Mouse (Mus musculus): Measurements from ENCODE around the gene Patl1. TPM values are rescaled to one million over a fixed set of nuclear protein-coding genes. Genes with fewer than 3 reads are reported as not detected.

The Patl1 gene
- polyA plus RNA-seq, 1 experiment from 2014 or later: 21.7 TPM

Small RNA genes within 50 kb of the gene (microRNA-seq; reads per million reads assigned to microRNA genes)
- gene Mir6994 (ENCODE audit: borderline number of aligned reads): 11.3 reads per million, percentile 24 among the genes with 10 or more reads in this experiment

Other genes with a start within 250 kb of the Patl1 start
- not detected in 2 replicates for gene Oosp1, start 221.2 kb upstream of the Patl1 start, polyA plus RNA-seq (2014; fragmentation: Nextera tagmentation; extraction: Ambion mirVana)
- not detected in 2 replicates for gene Oosp3, start 215.3 kb upstream of the Patl1 start, polyA plus RNA-seq (2014; fragmentation: Nextera tagmentation; extraction: Ambion mirVana)
- not detected in 2 replicates for gene Gif, start 164.8 kb upstream of the Patl1 start, polyA plus RNA-seq (2014; fragmentation: Nextera tagmentation; extraction: Ambion mirVana)
- 72.8 and 76.5 TPM in 2 replicates for gene Mrpl16, start 142.0 kb upstream of the Patl1 start, polyA plus RNA-seq (2014; fragmentation: Nextera tagmentation; extraction: Ambion mirVana)
- 5.0 and 7.0 TPM in 2 replicates for gene Stx3, start 93.0 kb upstream of the Patl1 start, polyA plus RNA-seq (2014; fragmentation: Nextera tagmentation; extraction: Ambion mirVana)
- gene Olfr1417, start 73.2 kb upstream of the Patl1 start, polyA plus RNA-seq (2014; fragmentation: Nextera tagmentation; extraction: Ambion mirVana): not detected in 2 replicates
- gene Olfr1418, start 51.3 kb upstream of the Patl1 start, polyA plus RNA-seq (2014; fragmentation: Nextera tagmentation; extraction: Ambion mirVana): not detected in 2 replicates
- gene Olfr1419, start 37.3 kb upstream of the Patl1 start, polyA plus RNA-seq (2014; fragmentation: Nextera tagmentation; extraction: Ambion mirVana): not detected in 2 replicates
- gene Olfr1420, start 25.8 kb upstream of the Patl1 start, polyA plus RNA-seq (2014; fragmentation: Nextera tagmentation; extraction: Ambion mirVana): 0.14 TPM in 1 of 2 replicates, not detected in the other
- 5.2 and 6.8 TPM in 2 replicates for gene Osbp, start 53.5 kb downstream of the Patl1 start, polyA plus RNA-seq (2014; fragmentation: Nextera tagmentation; extraction: Ambion mirVana)
- gene Olfr1423, start 128.9 kb downstream of the Patl1 start, polyA plus RNA-seq (2014; fragmentation: Nextera tagmentation; extraction: Ambion mirVana): 0.03 and 0.06 TPM in 2 replicates
- 0.17 TPM in 1 of 2 replicates, not detected in the other for gene Olfr1424, start 150.3 kb downstream of the Patl1 start, polyA plus RNA-seq (2014; fragmentation: Nextera tagmentation; extraction: Ambion mirVana)
- not detected in 2 replicates for gene Olfr1425, start 165.3 kb downstream of the Patl1 start, polyA plus RNA-seq (2014; fragmentation: Nextera tagmentation; extraction: Ambion mirVana)
- gene Olfr1426, start 179.6 kb downstream of the Patl1 start, polyA plus RNA-seq (2014; fragmentation: Nextera tagmentation; extraction: Ambion mirVana): not detected in 2 replicates
- not detected in 2 replicates for gene Olfr1427, start 190.9 kb downstream of the Patl1 start, polyA plus RNA-seq (2014; fragmentation: Nextera tagmentation; extraction: Ambion mirVana)
- not detected in 2 replicates for gene Olfr1428, start 203.5 kb downstream of the Patl1 start, polyA plus RNA-seq (2014; fragmentation: Nextera tagmentation; extraction: Ambion mirVana)
- gene Olfr76, start 210.8 kb downstream of the Patl1 start, polyA plus RNA-seq (2014; fragmentation: Nextera tagmentation; extraction: Ambion mirVana): 0.05 TPM in 1 of 2 replicates, not detected in the other

Data from liver, embryonic 11.5 days (tissue).